Mouse (Mus musculus) brain, embryonic 14.5 days (tissue): ENCODE results near the gene Gm38100.

ENCODE experiments used
- CTCF ChIP-seq: fragments of 200-500 bp; IDR thresholded peaks from 2 replicates; pipeline ENCODE4 v1.5.1; 2012; ENCODE audit warnings: inconsistent platforms, mild to moderate bottlenecking, moderate library complexity, borderline replicate concordance; ENCODE audit not compliant: insufficient read depth, insufficient read length; ENCODE audit errors: extremely low read depth
- POLR2A ChIP-seq: fragments of 200-500 bp; IDR thresholded peaks from 2 replicates; pipeline ENCODE4 v1.6.1; 2012; ENCODE audit warnings: mild to moderate bottlenecking, inconsistent platforms, borderline replicate concordance; ENCODE audit not compliant: poor library complexity, insufficient read depth, insufficient read length, severe bottlenecking; ENCODE audit errors: extremely low read depth

- TF ChIP-seq CTCF (no peak), POLR2A (no peak)
These were observed 41.7 kb downstream of the Gm38100 start for GRCm38 (mm10) chr1:175961786-175962185.
